ENCODE assay signal across 13 mouse cellular contexts in the genomic region with DNA sequence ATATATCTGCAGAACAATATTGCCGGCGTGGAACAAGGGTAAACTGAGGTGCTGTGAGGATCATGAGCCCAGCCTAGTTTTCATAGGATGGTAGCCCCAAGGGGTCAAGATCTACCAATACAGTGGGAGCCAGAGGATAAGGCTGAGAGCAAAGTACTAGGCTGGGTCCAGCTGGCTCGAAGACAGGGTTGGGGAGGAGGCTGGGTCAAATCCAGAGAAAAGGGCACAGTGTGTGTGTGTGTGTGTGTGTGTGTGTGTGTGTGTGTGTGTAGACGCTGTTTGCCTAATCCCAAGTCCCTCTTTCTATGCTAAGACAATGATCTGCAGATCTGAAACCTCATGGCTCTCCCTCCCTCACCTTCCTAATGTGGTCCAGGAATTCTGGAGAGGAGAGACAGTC. TPM values are rescaled to one million over a fixed set of nuclear protein-coding genes. Genes with fewer than 3 reads are reported as not detected.
"Had no signal": no experiment of that assay in that cellular context is flagged by ENCODE, and none has a peak within 500 bp of the region (broad histone marks: within the 10 kb centered on the region; RNA-seq: fewer than 3 reads in every experiment).

No protein-coding gene starts in this region.

- H3K27ac ChIP-seq: intestine, embryonic 15.5 days; kidney, postnatal 0 days; limb, embryonic 12.5 days; limb, embryonic 15.5 days; liver, embryonic 13.5 days; lung, embryonic 15.5 days had no signal

- H3K36me3 ChIP-seq: intestine, embryonic 15.5 days; limb, embryonic 12.5 days; limb, embryonic 15.5 days; liver, embryonic 13.5 days; lung, embryonic 15.5 days had no signal

- H3K9ac ChIP-seq: intestine, embryonic 15.5 days; limb, embryonic 12.5 days; limb, embryonic 15.5 days; liver, embryonic 13.5 days; lung, embryonic 15.5 days had no signal

- ATAC-seq: intestine, embryonic 15.5 days had no signal

- H3K4me2 ChIP-seq: intestine, embryonic 15.5 days; limb, embryonic 12.5 days; limb, embryonic 15.5 days; liver, embryonic 13.5 days; lung, embryonic 15.5 days; midbrain, embryonic 11.5 days had no signal

- H3K4me1 ChIP-seq: liver, embryonic 13.5 days had no signal

- H3K4me3 ChIP-seq: intestine, embryonic 15.5 days; limb, embryonic 12.5 days; limb, embryonic 15.5 days; liver, embryonic 13.5 days; lung, embryonic 15.5 days had no signal

- H3K9me3 ChIP-seq: intestine, embryonic 15.5 days; limb, embryonic 12.5 days; limb, embryonic 15.5 days; liver, embryonic 13.5 days; lung, embryonic 15.5 days had no signal

- DNase-seq: kidney, adult 11 months; left cerebral cortex, postnatal 4 days; liver, embryonic 13.5 days; midbrain, embryonic 14.5 days; thymus, adult 18-20 months; thymus, postnatal 36 days had no signal

RNA-seq across cellular contexts. Expression of gene Ngb, which starts 2.0 kb away (rescaled TPM):
- polyA plus RNA-seq: liver, embryonic 16.5 days had no signal
